Comparison of ENCODE assay signal across 7 mouse cellular contexts in genomic region chr1:177382596-177383190, GRCm38 (mm10). TPM values are rescaled to one million over a fixed set of nuclear protein-coding genes. Genes with fewer than 3 reads are reported as not detected.
DNase-seq lines count a peak whose midpoint lies in the region; ATAC-seq lines count a peak whose summit lies in the region.

No protein-coding gene starts in this region.

- no peaks in the 10 kb centered on the region for H3K4me1 ChIP-seq in liver, embryonic 11.5 days (replicated peaks; ENCODE audit: control insufficient read depth, insufficient read depth, low read length)

- H3K4me3 ChIP-seq in liver, embryonic 11.5 days (ENCODE audit: low read depth, low read length) = no peak overlapping the region

- no peak overlapping the region for H3K4me2 ChIP-seq in liver, embryonic 11.5 days

- no peak overlapping the region for H3K27ac ChIP-seq in liver, embryonic 11.5 days (ENCODE audit: low read depth, low read length)

- 17% methylated on average over 16 of the region's 16 CpGs for WGBS in liver, embryonic 11.5 days

- no peaks in the 10 kb centered on the region for H3K9me3 ChIP-seq in liver, embryonic 11.5 days (ENCODE audit: control insufficient read depth, low read length)

- H3K36me3 ChIP-seq in liver, embryonic 11.5 days (ENCODE audit: control insufficient read depth, insufficient read depth, low read length) = no peaks in the 10 kb centered on the region
- H3K36me3 ChIP-seq in splenic B cell, adult 2 months (ENCODE audit: control insufficient read depth, insufficient read depth, low read length, poor library complexity, severe bottlenecking) = no peaks in the 10 kb centered on the region

- no peak overlapping the region for H3K9ac ChIP-seq in liver, embryonic 11.5 days (ENCODE audit: low read depth, low read length)

- no peaks in the 10 kb centered on the region for H3K27me3 ChIP-seq in liver, embryonic 11.5 days (replicated peaks; ENCODE audit: control insufficient read depth, insufficient read depth, low read length)
- H3K27me3 ChIP-seq in splenic B cell, adult 2 months (ENCODE audit: control insufficient read depth, insufficient read depth, low read length, poor library complexity, severe bottlenecking) = no peaks in the 10 kb centered on the region

- peak; percentile 8 for DNase-seq in right cerebral cortex, postnatal 14 days
- no peak for DNase-seq in right cerebral cortex, postnatal 36 days (ENCODE audit: low spot score in 2 of 2)
- peak; percentile 78 for DNase-seq in embryo, embryonic 10.5 days (ENCODE audit: low spot score)
- DNase-seq in liver, embryonic 11.5 days (ENCODE audit: low spot score) = peak; percentile 49
- DNase-seq in splenic B cell, adult 2 months (ENCODE audit: low read depth, low spot score) = peak; percentile 66
- no peak for DNase-seq in frontal cortex, postnatal 14 days (ENCODE audit: low spot score in 2 of 2)

- ATAC-seq in hematopoietic stem cell, adult 5-6 weeks (replicated peaks in 1 of 2; ENCODE audit: insufficient read depth in 1 of 2, low FRiP score in 2 of 2, low TSS enrichment in 1 of 2, low read depth in 1 of 2, poor library complexity in 2 of 2, severe bottlenecking in 2 of 2) = peak; percentile 33 to 83
- ATAC-seq in liver, embryonic 11.5 days (replicated peaks; ENCODE audit: low FRiP score) = no peak

RNA-seq across cellular contexts. Expression of gene Zbtb18, which starts 59.5 kb away (rescaled TPM):
- total RNA-seq in hematopoietic stem cell, adult 5-6 weeks (2017) = 46.5 and 53.8 TPM in 2 replicates
- 1.5 and 2.4 TPM in 2 replicates for polyA plus RNA-seq in liver, embryonic 11.5 days (2014; fragmentation: Nextera tagmentation; extraction: Ambion mirVana)

Comparison
In these comparisons a context has a peak if more than half of its experiments do, and no peak if none do; other contexts are left out.
1. DNase-seq: peak in right cerebral cortex, postnatal 14 days (single experiment), embryo, embryonic 10.5 days (single experiment), liver, embryonic 11.5 days (single experiment) and splenic B cell, adult 2 months (single experiment); none in right cerebral cortex, postnatal 36 days (0 of 2) and frontal cortex, postnatal 14 days (0 of 2).